Mouse (Mus musculus): ENCODE measurements around the gene Stk4.

DNA sequence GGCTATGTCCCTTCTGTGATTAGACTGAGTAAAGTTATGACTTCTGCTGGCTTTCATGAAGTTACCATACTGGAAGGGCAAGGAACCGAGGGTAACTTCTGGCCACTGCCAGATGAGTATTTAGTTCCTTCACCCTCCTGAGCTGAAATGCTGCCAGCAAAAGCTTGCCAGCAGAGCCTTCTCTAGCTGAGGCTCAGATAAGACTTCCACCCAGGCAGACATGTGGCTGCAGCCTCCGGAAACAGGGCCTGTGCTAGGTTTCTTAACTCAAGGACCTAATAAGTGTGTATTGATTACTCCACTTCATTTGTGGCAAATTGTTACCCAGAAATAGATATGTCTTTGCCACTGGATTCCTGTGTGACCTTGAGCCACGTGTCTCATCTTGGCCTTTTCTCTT, 103.3 kb downstream of the Stk4 start:
- no peak for TF ChIP-seq CTCF (conservative IDR thresholded peaks at IDR 0.05 in 1 of 2, IDR thresholded peaks at IDR 0.05 in 1 of 2; ENCODE audit: low read depth in 2 of 2, low read length in 2 of 2)
- no peak for TF ChIP-seq CHD1 (IDR thresholded peaks at IDR 0.05; ENCODE audit: low read depth, low read length)
- no peak for TF ChIP-seq HCFC1 (IDR thresholded peaks at IDR 0.05; ENCODE audit: low read depth, low read length)
- no peak for TF ChIP-seq USF2 (conservative IDR thresholded peaks at IDR 0.05; ENCODE audit: low read depth, low read length)
- no peak for TF ChIP-seq RCOR1 (conservative IDR thresholded peaks at IDR 0.05; ENCODE audit: low read depth, low read length)
- no peak for TF ChIP-seq MYC (IDR thresholded peaks at IDR 0.05; ENCODE audit: low read depth, low read length)
- no peak for TF ChIP-seq MAX (IDR thresholded peaks at IDR 0.05; ENCODE audit: low read length)
- TF ChIP-seq EP300 (IDR thresholded peaks at IDR 0.05; ENCODE audit: low read length): no peak
- no peak for TF ChIP-seq UBTF (IDR thresholded peaks at IDR 0.05; ENCODE audit: low read depth, low read length)
- no peak for TF ChIP-seq CHD2 (IDR thresholded peaks at IDR 0.05; ENCODE audit: low read length)
- TF ChIP-seq MEF2A (IDR thresholded peaks at IDR 0.05; ENCODE audit: borderline replicate concordance, low read depth, low read length): no peak
